Mouse (Mus musculus) spleen, postnatal 0 days (tissue): ENCODE data around the gene Ankrd49. TPM values are rescaled to one million over a fixed set of nuclear protein-coding genes. Genes with fewer than 3 reads are reported as not detected.

Source experiments
- polyA plus RNA-seq: library from polyadenylated mRNA; unstranded; fragments of >200 nt; fragmentation: Nextera tagmentation; extraction: Ambion mirVana; gene quantifications from 2 replicates; pipeline ENCODE4 v1.2.1, GENCODE M21; 2015

Gene Ankrd49
- 36.7 and 37.3 TPM in 2 replicates for polyA plus RNA-seq

GRCm38 (mm10) chr9:14784039-14785002, at the start of gene Ankrd49, which contains the start of gene Mre11a:
Gene Ankrd49, minus strand, starts transcription at chr9:14784856.
Gene Mre11a, plus strand, starts transcription at chr9:14784654.

GRCm38 (mm10) chr9:14770803-14771471, 13.7 kb downstream of the Ankrd49 start, which contains the start of gene 1700012B09Rik:
Gene 1700012B09Rik, minus strand, starts transcription at chr9:14771030.

DNA sequence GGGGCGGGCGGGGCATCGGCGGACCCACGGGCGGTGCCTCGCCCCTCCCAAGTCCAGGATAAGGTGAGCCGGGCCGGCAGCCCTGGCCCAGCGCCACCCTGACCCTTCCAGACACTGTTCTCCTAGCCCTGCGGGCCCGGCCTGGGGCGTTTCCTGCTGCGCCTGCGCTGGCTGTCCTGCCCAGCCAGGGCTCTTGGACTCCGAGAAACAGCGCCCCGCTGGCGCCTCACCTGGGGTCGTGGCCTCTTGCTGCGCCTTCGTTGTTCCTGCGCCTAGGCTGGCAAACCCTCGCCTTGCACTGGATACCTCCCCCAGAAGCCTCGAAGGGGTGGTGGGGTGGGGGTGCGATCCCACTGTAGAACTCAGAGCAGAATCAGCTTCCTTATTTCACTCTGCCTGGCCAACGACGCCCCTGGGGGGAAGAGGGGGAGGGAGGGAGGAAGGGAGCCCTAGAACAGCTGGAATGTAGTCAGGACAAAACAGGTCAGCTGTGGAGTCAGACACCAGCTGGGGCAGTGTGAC, 32.6 kb downstream of the Ankrd49 start, which contains the start of gene Fut4:
Gene Fut4, minus strand, starts transcription at position 393 of the 522 bp plus-strand sequence.

GRCm38 (mm10) chr9:14740151-14740924, 44.3 kb downstream of the Ankrd49 start, which contains the start of gene Piwil4:
Gene Piwil4, minus strand, starts transcription at chr9:14740733.

Other genes starting within 250 kb of the Ankrd49 start
- gene Amotl1, start 139.8 kb downstream of the Ankrd49 start, polyA plus RNA-seq: 2.7 and 3.6 TPM in 2 replicates
- 0.11 and 0.22 TPM in 2 replicates for gene Piwil4, start 44.1 kb downstream of the Ankrd49 start, polyA plus RNA-seq
- gene Fut4, start 32.5 kb downstream of the Ankrd49 start, polyA plus RNA-seq: 1.6 TPM in 2 replicates
- gene 1700012B09Rik, start 13.8 kb downstream of the Ankrd49 start, polyA plus RNA-seq: not detected in 2 replicates
- 18.6 and 18.8 TPM in 2 replicates for gene Mre11a, start 202 bp downstream of the Ankrd49 start, polyA plus RNA-seq
- 0.12 TPM in 1 of 2 replicates, not detected in the other for gene Gpr83, start 75.4 kb upstream of the Ankrd49 start, polyA plus RNA-seq
- 0.27 TPM in 1 of 2 replicates, not detected in the other for gene Izumo1r, start 119.1 kb upstream of the Ankrd49 start, polyA plus RNA-seq